Mouse (Mus musculus) B cell, adult 2 months (primary cell): Measurements from ENCODE around the gene Gm44502.

Source experiments
- DNase-seq, 2 experiments: peaks; one replicate each; pipeline ENCODE4 v3.0.0; 2022

Gm44502 gene

DNA sequence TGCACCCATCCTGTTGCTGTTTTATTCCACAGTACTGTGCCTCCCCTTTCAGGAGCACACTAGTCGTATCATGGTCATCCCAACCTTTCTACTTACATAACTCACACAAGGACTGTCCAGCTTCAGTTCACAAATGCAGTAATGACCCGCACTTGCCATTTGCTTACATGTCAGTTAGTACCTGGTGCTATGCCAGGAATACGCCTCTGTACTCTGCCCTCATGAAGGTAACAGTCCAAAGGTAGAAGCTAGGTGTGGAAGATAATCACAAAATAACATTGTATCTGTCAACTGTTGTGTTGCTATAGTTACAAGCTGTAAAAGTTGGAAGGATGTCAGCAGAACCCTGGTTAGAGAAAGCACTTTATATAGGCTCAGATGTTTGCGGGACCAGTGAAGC, 32.6 kb downstream of the Gm44502 start:
- DNase-seq = no peak

DNA sequence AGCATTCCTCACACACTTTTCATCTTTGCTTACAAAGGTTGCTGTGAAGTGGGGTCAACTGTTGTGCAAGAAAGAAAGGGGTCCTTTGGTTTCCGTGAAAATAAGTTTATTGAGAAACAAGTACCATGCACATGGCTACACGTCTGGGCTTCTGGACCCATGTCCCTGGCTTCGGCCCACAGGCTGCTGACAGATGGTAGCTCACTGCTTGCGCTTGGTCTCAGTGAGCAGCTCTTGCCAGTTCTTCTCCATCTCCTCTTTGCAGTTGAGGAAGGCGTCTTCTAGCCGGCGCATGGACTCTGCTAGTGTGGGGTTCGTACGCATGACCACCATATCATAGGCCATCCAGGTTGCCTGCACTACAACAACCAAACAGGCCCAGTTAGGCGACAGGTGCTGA, 39.4 kb downstream of the Gm44502 start:
- no peak for DNase-seq

DNA sequence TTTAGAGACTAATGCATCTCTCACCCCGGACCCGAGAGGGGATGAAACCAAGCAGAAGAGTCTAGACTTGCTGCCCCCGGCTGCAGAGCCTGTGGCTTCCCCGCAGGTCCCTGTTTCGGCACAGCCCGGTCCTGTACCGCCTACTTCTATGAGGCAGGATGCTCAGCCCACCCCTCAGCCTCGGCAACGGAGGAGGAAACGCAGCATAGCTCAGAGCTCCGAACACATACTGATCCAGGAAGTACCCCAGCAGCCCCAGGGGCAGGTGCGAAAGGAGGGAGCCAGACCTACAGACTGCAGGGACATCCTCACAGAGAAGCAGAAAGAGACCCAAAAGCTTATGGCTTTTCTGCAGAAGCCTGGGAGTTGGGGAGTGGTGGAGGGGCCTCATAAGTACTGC, 42.4 kb downstream of the Gm44502 start:
- no peak for DNase-seq

DNA sequence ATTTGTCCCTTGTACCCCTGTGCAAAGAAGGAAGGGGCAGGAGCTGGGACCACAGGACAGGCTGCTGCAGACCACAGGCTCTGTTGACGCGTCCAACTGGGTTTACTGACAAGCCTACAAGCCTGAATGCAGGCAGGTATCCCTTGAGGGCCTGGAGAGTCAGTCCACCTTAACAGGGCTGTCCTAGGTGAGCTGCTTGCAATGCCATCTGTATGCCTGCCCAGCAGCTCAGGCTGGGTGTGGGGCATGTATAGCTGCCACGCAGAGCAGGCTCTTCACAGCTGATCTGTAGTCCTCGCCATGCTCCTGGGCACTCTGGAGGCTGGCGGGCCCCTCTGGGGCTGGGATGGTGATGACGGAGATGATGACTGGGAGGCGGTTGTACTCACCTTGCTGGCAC, 44.9 kb downstream of the Gm44502 start, which contains the start of gene Klhdc7b:
Gene Klhdc7b (plus strand): TSS at position 301 of the 400 bp plus-strand sequence.
- DNase-seq = no peak

DNA sequence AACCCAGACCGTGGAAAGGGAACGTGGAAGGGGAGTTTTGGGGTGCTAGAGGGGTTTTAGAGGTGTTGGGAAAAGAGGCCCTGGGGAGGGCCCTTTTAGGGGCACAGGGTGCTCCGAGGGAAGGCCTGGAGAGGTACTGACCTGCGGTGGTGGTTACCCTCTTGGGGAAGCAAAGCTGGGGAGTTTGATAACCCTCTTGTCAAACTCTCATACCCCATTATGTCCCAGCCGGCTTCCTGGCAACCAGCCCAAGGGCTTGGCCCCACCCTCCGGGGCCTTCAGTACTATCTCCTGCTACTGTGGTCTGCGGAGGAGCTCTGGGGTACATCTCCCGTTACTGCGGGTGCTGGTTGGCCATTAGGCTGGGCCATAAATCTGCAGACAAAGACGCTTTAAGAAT, 50.1 kb downstream of the Gm44502 start:
- no peak for DNase-seq

DNA sequence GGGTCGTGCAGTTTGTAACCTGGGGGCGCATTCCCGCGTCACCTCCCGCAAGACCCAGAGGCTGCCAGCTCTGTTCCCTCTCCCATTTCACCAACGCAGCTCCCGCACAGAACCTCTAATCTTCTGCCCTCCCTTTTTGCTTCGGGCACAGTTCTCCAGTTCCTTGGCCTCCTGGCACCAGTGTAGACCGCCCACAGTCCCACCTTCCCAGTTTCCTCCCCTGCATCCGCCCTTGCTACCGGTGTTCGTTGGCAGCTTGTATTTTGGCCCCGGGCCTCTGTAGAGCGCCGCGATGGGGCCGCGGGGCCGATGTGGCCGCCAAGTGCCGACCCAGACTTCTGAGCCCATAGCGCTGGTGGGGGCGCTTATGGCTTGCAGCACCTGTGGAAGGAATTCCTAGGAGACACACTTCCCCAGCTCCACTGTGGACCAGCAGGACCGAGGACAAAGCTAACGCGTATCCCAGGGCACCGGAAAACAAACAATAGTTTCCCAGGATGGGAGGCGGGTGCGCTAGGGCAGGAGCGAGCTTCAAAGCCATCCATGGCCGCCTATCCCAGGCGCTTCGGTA, 50.6 kb downstream of the Gm44502 start, which contains the start of gene Odf3b:
Gene Odf3b (minus strand): TSS at position 452 of the 571 bp plus-strand sequence.
- no peak for DNase-seq

DNA sequence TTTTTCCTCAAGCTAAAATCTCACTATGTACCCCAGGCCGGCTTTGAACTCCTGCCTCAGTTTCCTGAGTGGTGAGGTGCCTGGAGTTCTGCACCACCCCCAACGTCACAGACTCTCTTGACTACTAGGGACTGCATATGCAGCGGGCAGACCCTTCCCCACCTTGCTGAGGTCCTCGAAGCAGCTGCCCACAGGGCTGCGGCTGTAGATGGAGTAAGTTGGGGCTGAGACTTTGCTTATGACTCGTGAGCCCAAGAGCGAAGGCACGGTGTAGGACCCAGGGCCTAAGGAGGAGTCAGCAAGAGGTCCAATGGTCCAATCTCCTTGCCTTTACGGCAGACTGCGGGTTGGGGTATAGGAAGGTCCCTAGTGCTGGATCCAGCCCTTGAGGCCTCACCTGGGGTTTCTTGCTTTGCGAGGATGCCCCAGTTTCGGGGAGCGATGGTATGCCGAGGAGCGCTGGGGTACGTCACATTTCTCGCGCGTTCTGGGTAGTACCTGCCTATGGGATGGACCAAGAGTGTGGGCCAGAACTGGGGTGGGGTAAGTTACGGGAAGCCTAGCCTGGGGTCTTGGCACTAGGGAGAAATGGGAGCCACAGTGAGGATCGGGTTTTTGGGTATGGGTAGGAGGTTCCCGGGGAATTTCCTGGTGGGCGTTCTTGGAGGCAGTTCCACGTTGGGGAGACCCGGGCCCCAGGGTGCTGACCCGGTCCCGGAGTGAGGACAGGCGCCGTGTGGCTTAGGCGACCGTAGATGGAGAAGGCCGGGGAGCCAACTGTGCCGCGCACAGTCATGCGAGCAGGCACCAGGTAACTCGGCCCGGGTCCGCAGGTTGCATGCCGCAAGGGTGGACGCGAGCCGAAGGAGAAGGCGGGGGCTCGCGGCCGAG, 51.3 kb downstream of the Gm44502 start:
- DNase-seq = no peak

DNA sequence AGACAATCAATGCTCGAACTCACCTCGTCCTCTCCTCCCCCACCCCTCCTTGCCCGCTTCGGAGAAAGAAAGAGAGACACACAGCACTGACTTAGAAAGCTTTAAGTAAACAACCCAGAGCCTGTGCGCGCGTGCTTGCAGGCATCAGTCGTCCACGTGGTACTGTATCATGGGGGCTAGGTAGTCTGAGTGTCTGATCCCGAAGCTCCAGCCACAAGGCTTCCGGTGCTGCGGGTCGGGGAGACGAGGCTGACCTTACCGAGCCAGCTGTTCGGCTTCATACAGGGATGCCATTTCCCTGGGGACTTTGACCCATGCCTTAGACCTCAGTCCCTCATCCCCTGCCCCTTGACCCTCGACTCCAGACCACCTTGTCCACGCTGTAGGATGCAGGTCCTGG, 52.1 kb downstream of the Gm44502 start:
- DNase-seq = no peak

DNA sequence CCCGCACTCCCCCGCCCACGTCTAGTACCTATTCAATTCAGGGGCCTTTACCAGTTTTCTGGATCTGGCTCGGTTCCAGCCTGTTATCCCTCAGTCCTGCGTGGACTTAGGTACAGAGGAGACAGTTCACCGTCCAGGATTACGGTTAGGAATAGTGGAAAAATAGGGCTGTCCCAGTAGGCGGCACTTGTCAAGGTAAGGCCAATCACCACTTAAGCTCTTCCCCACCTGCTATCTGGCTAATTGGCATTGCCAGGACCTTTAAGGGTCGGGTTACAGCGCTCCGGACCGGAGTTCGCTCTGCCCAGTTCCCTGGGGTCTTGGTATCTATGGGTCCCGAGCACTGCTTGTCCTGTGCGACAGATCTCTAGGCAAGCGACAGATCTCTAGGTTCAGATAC, 52.5 kb downstream of the Gm44502 start, which contains the start of gene Tymp:
Gene Tymp (minus strand): TSS at position 83 of the 400 bp plus-strand sequence.
- DNase-seq = no peak

DNA sequence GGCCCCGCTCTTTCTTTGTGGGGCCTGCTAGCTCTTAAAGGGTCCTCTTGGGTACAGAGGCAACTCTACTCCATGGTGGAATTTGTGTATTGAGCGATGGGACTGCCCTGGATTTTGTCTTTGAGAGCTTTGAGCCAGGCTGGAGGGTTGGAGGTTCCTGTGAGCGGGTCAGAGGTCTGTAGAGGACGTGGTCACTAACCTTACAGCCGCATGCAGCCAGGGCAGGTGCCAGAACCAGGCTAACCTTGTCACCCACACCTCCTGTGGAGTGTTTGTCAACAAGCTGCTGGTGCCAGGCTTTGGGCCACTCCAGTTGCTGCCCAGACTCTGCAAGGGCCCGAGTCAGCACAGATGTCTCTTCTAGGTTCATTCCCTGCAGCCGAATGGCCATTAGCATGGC, 53.5 kb downstream of the Gm44502 start:
- DNase-seq = no peak

DNA sequence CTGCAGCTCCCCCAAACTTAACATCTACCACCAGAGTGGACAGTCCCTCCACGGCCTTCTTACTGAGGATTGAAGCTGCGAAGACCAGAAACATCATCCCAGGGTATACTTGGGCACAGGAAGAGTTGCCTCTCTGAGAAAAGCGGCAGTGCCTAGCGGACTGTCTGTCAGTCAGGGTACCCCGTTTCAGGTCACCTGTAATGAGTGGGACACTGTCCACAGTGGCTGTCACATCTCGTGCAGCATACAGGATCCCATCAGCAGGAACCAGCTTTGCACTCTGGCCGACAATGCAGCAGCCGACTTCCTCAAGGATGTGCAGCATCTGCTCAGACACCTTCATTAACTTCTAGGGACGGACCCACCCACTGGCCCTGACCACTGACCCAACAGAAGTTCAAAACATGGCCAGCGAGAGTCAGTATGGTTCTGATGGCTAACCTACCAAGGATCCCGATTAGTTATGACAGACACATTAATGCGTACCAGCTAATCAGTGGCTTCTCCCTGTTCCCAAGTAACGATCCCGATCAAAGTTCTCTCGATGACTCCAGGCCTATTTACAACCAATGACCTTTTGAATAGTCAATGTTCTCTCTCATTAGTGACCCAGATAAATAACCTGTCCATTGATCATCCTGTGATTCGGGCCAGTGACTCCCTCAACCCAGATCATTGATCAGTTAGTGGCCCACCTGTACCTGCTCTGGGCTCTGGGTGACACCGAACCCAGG, 54.5 kb downstream of the Gm44502 start:
- no peak for DNase-seq

DNA sequence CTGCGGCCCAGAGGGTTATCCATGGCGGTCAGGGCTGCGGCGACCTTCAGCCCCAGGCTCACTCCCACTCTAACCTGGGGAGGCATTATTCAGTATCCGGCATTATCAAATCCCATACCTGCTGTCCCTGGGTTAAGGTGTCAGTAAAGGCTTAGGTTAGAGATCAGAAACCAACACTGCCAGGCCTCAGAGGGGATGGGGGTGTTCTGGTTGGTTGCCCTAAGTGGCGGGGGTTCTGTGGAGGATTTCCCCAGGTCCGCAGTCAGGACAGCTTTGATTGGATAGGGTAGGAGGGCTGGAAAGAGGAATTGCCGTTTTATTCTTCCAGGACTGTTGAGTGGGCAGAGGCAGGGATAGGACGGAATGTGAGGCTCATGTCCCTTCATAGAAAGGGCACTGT, 55.2 kb downstream of the Gm44502 start:
- no peak for DNase-seq

DNA sequence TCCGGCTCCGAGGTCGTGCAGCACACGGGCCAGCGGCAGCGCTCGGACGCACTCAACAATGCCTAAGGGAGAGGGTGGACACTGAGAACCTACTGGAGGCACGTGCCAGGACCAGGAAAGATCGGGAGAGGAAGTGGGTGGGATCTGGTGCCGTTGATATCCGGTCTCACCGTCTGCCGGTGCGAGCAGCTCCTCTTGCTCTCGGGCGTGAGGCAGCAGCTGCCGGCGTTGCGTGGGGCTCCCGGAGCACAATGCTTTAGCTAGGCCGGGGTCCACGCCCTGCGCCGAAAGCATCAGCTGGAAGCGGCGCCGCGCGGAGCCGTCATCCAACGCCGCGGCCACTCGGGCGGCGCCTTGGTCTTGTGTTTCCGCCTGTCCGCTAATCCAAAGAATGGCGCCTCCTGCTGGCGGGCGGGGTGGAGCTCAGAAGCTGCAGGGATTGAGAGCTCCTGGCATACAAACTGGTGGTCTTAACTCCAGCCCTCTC, 55.7 kb downstream of the Gm44502 start, which contains the start of gene Sco2:
Gene Sco2 (minus strand): TSS at position 85 of the 487 bp plus-strand sequence.
- DNase-seq = peak; percentile 97 to 98

DNA sequence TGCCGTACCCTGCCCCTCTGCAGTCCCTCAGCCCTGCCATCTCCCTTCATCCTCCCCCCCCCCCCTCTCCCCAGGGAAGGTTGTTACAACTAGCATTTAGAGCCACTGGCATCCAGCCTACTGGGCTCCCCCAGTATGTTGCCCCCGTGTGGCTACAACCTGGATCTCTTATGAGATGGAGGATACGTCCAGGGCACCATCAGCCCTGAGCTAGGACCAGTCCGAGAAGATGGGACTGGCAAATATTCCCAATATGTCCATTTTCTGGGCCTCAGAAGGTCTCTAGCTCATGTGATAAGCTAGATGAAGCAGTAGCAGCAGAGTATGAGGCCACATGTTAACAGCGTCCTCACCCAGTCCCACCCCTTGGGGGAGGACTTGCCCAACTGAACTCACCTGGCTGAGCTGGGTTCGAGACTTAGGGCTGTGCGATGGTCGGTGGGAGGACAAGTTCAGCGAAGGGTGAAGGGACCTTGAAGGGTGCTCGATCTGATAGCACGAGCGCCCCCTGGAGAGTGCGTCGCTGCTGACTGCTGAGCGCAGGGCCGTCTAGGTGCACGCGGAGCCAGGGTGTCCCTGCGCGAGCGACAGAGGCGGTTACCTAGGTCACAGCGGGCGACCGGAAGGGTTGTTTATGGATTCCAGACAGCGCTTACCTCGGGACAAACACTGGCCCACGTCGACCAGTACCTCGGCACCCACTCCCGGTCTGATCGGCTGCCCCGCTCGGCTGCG, 56.3 kb downstream of the Gm44502 start:
- DNase-seq = peak; percentile 93

DNA sequence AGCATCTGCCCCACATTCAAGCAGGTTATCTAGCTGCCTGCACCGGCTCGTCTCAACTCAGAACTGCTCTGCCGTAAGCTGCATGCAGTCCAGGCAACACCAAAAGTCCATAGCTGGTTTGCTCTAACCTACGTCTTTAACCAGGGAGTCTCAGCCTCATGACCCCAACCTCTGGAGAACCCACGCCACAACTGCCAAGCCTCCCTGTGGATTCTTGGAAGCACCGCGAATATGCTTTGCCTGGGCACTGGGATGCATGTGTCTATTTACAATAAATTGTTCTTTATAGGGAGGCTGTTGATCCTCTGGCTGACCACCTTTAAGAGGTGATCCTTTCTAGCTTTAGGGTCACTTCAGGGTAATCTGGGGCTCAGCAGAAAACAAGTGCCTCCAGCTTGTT, 57.0 kb downstream of the Gm44502 start:
- no peak for DNase-seq

DNA sequence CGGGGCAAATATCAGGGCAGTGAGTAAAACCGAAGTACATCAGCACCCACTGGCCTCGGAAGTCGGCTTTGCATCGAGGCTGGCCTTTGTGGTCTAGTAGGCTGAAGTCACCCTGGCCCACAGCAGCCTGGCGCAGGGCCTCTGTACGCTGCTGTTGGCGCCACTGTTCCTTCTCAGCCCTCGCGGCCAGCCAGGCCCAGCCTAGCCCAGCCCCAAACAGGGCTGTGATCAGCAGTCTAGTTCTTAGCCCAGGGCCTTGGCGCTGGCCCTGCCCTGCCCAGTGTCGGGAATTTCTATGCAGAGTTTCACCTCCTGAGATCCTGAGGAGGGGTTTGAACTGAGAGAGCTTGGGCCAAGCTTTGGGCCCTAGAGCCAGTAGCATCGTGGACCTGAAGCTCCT, 57.4 kb downstream of the Gm44502 start:
- no peak for DNase-seq
